Mouse (Mus musculus) bone marrow macrophage, adult 2 months (primary cell): ENCODE data around the gene Dnpep. TPM values are rescaled to one million over a fixed set of nuclear protein-coding genes. Genes with fewer than 3 reads are reported as not detected.

Source experiments
- H3K27ac ChIP-seq: 2 replicates; pipeline ENCODE4 v1.5.1; 2012; ENCODE audit warnings: low read depth, low read length; ENCODE audit not compliant: insufficient read depth
- H3K4me1 ChIP-seq: 2 replicates; pipeline ENCODE4 v1.6.1; 2012; ENCODE audit warnings: low read length; ENCODE audit not compliant: control insufficient read depth, insufficient read depth
- H3K4me3 ChIP-seq: 2 replicates; pipeline ENCODE4 v1.5.1; 2012; ENCODE audit warnings: mild to moderate bottlenecking, low read length, moderate library complexity; ENCODE audit not compliant: insufficient read depth
- CTCF ChIP-seq: IDR thresholded peaks from 2 replicates; pipeline ENCODE4 v1.5.1; 2012; ENCODE audit warnings: low read depth, mild to moderate bottlenecking, low read length, moderate library complexity
- POLR2A ChIP-seq: IDR thresholded peaks from 2 replicates; pipeline ENCODE4 v1.6.1; 2012; ENCODE audit warnings: mild to moderate bottlenecking, low read depth, low read length, borderline replicate concordance
- polyA plus RNA-seq: library from polyadenylated mRNA; stranded (reverse); fragments of >200 nt; gene quantifications from 2 replicates; pipeline ENCODE4 v1.2.4, GENCODE M21; 2012; ENCODE audit not compliant: missing spikeins, insufficient read depth, insufficient read length

Gene Dnpep
- polyA plus RNA-seq, 1 experiment: 43.3 TPM

DNA sequence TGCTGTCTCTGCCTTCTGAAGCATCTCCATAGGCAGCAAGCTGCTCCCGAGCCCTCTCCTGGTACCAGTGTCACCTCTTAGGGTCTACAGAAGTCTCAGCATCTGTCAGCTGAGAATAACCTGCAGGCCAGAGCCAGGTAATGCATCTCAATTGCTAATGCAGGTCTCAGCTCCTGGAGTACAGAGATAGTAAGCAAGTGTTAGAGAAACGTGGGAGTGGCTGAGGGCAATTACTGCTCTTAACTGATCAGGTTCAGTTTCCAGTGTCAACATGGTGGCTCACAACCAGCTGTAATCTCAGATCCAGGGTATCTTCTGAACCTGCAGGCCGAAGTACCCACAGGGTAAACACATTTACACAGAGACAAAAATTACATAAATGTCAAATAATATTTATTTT lies 18.7 kb upstream of the Dnpep start:
- H3K4me1 ChIP-seq: no peaks in the 10 kb centered on the region
- no peak for TF ChIP-seq POLR2A
- TF ChIP-seq CTCF: no peak
- H3K27ac ChIP-seq: no peak overlapping the region
- H3K4me3 ChIP-seq: no peak overlapping the region

DNA sequence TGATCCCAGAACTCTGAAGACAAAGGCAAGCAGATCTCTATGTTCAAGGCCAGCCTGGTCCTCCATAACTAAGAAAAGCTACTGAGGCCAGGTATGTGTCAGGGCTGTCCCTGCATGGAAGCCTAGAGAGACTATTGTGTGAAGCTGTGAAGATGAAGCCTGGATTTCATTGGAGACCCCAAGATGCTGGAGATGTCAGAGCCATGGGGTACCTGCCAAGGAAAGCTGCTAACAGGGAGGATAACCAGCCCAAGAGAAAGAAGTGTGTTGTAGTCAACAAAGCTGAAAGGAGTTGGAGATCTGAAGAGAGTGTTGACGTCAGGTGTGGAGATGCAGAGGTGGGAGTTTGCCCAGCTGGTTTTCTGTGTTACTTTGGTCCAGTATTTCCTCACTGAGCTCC lies 13.5 kb upstream of the Dnpep start:
- TF ChIP-seq CTCF (no peak), POLR2A (no peak)
- Histone ChIP-seq H3K4me1 (no peaks in the 10 kb centered on the region), H3K27ac (no peak overlapping the region), H3K4me3 (no peak overlapping the region)

DNA sequence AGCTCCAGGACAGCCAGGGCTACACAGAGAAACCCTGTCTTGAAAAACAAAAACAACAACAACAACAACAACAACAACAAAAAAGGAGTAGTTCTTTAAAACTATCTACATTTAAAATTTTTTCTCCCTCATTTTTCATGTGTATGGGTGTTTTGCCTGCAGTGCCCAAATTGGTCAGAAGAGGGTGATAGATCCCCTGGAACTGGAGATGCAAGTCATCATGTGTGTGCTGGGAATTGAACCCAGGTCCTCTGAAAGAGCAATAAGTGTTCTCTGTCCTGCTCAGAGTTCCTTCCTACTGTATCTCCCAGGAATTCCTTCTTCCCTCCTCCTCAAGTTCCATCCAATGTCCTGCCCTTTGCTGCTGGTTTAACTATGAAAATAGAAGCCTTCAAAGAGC lies 9.7 kb upstream of the Dnpep start:
- TF ChIP-seq POLR2A (no peak), CTCF (no peak)
- H3K27ac ChIP-seq: no peak overlapping the region
- no peak overlapping the region for H3K4me3 ChIP-seq
- H3K4me1 ChIP-seq: no peaks in the 10 kb centered on the region

DNA sequence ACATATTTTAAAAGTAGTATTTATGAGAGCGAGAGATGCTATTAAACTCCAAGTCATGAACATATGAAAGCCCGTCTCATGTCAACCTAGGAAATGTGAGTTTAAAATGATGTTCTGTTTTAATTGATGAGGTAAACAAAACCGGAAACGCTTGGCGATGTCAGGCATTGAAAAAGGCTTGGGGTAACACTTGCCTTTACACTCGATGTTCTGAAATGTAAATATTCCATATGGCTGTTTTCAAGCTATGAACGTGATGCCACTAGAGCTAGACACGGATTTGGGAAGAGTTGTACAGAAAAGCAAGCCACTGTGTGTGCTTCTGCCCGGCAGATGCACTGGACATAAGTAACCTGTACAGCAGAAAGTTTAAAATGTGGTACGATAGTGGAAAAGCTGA lies 1.4 kb upstream of the Dnpep start:
- Histone ChIP-seq H3K4me3 (no peak overlapping the region), H3K27ac (no peak overlapping the region)
- no peak for TF ChIP-seq CTCF
- TF ChIP-seq POLR2A: no peak

GRCm38 (mm10) chr1:75318736-75319135 lies 946 bp upstream of the Dnpep start:
- no peak overlapping the region for H3K4me3 ChIP-seq
- H3K27ac ChIP-seq: no peak overlapping the region
- H3K4me1 ChIP-seq: peaks cover 4% of the 10 kb centered on the region
- TF ChIP-seq POLR2A (no peak), CTCF (no peak)

More for the DNA sequence above, 1.4 kb upstream of the Dnpep start:
- peaks cover 4% of the 10 kb centered on the region for H3K4me1 ChIP-seq

DNA sequence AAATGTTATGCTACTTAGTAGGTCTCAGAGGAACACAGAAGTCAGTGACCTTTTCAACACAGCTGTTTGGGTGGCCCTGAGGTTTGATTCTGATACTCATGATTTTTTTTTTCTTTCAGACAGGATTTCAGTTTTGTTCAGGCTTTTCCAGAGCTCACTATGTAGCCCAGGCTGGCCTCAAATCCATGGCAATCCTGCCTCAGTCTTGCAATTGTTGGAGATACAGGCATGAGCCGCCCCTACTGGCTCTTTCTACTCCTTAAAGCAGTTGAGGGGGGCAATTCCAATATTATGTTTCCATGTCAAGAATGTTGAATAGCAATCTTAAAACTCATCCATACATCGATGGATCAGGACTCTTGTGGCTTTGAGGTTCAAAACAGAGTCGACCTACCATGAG lies 511 bp upstream of the Dnpep start:
- peak overlapping the region; percentile 37 for H3K27ac ChIP-seq
- TF ChIP-seq CTCF: no peak
- 0 out of 2 replicates have a peak overlapping the region, but pooled peaks have one; percentile 8 for H3K4me3 ChIP-seq
- H3K4me1 ChIP-seq: peaks cover 4% of the 10 kb centered on the region

DNA sequence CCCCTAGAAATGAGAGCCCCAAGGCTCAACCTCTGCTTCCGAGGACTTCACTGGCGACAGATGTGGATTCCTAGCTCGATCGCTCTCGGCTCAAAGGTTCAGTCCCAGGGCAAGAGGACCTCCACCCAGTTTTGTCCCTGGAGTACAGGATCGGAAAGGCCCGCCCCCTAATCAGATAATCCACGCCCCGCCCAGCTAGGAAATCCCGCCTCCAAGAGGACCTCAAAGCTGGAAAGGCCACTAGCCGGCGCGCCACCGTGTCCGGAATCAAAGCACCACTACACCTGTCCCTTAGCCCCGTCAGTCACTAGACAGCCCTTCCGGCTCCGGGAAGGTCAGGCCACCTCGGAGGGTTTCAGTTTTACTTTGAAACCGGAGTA lies 939 bp downstream of the Dnpep start:
- Histone ChIP-seq H3K4me3 (peak overlapping the region; percentile 80), H3K4me1 (peaks cover 4% of the 10 kb centered on the region), H3K27ac (peak overlapping the region; percentile 74)
- TF ChIP-seq CTCF: no peak; the same call in 1 of the 2 replicates

DNA sequence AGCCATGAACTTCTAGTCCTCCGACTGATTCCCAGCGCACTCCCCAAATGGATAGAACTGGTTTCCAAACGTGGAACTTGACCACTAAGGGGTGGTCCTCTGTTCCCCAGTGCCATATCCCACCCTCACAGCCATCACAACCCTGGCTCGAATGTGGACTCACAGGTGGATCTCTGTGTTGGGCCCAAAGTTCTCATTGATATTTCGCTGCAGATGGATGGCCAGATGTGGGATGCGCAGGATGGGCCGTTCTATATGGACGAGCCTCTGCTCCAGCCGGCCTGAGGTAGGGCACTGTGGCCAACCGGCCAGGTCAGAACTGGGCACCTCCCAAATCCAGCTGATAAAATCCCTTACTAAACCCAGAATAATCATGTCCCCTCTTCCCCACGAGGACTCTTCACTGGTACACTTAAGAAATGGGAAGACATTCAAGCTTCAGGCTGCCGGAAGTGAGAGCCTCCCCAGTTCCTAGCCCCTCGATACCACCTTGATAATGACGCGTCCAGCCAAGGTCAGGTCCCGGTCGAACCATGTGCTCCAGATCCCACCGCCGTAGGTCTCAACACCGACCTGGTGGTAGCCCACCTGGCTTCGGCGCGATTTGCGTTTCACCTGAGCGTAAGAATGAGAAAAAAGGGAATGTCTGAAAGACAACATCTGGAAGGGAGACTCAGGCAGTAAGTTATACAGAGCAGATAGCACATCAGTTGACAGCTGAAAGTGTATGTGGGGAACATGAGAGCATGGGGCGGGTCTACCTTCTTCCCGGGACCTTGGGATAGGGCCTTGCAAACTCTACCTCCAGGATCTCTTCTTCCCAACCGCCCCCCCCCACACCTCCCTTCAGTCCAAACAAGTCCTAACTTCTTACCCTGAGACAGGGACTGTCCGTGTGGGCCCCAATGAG lies 2.1 kb downstream of the Dnpep start:
- no peak overlapping the region for H3K27ac ChIP-seq
- TF ChIP-seq POLR2A (no peak), CTCF (no peak)
- H3K4me1 ChIP-seq: peaks cover 4% of the 10 kb centered on the region
- H3K4me3 ChIP-seq: peak overlapping the region; percentile 80

- H3K27ac ChIP-seq: no peak overlapping the region
- TF ChIP-seq CTCF (no peak), POLR2A (no peak)
- H3K4me1 ChIP-seq: peaks cover 4% of the 10 kb centered on the region
- no peak overlapping the region for H3K4me3 ChIP-seq
Observed at GRCm38 (mm10) chr1:75315011-75315410, 2.8 kb downstream of the Dnpep start.

- Histone ChIP-seq H3K4me1 (no peaks in the 10 kb centered on the region; the same call in 1 of the 2 replicates), H3K4me3 (no peak overlapping the region), H3K27ac (no peak overlapping the region)
- no peak for TF ChIP-seq CTCF
- no peak for TF ChIP-seq POLR2A
Observed at GRCm38 (mm10) chr1:75311694-75312093, 6.1 kb downstream of the Dnpep start.

DNA sequence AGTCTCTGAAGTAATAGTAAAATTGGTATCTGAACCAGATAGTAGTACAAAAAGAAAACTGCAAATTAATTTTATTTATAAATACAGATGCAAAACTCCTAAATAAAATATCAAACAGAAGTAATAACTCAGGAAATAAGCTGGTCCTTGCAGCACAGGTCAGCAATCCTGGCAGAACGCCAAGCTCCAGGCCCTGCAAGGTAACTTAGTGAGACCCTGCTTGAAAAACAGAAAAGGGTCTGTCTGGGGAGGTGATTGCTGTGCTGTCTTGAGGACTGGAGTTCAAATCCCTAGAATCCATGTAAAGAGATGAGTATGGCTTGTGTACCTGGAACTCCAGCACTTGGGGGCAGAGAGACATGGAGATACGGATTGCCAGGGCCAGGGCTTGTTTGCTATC lies 13.1 kb downstream of the Dnpep start:
- Histone ChIP-seq H3K27ac (no peak overlapping the region), H3K4me1 (no peaks in the 10 kb centered on the region), H3K4me3 (no peak overlapping the region)
- TF ChIP-seq CTCF (no peak), POLR2A (no peak)
